Mouse (Mus musculus): ENCODE data around the gene Ankrd13d.

Ankrd13d gene

GRCm38 (mm10) chr19:4300852-4301734 is 18.2 kb upstream of the Ankrd13d start:
- no peak for DNase-seq (ENCODE audit: low spot score)

DNA sequence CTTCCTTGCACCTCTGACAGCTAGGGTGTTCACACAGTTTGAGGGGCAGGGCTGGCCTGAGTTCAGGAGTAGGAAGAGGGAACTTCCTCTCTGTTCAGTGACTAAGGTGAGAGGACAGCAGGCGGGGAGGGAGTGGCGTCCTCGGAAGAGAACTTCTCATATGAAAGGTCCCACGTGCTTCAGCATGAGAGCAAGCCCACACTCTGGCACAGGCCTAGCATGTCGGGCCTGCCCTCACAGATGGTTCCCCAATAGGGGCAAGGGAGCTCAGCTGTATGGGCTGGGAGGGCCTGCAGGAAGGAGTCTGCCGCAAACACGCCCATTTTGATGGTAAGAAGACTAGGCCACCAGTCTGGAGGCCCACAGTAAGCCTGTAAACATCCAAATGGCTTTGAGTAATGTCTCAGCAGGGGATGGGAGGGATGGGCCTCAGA is 17.4 kb upstream of the Ankrd13d start:
- no peak for DNase-seq (ENCODE audit: low spot score)

- no peak for DNase-seq (ENCODE audit: low spot score)
Observed at GRCm38 (mm10) chr19:4299574-4300270, 16.8 kb upstream of the Ankrd13d start.

- no peak for DNase-seq (ENCODE audit: low spot score)
Observed at GRCm38 (mm10) chr19:4299126-4299525, 16.2 kb upstream of the Ankrd13d start.

- no peak for DNase-seq (ENCODE audit: low spot score)
Observed at GRCm38 (mm10) chr19:4298322-4299121, 15.6 kb upstream of the Ankrd13d start.

- no peak for DNase-seq (ENCODE audit: low spot score)
Observed at GRCm38 (mm10) chr19:4297851-4298250, 14.9 kb upstream of the Ankrd13d start.

DNA sequence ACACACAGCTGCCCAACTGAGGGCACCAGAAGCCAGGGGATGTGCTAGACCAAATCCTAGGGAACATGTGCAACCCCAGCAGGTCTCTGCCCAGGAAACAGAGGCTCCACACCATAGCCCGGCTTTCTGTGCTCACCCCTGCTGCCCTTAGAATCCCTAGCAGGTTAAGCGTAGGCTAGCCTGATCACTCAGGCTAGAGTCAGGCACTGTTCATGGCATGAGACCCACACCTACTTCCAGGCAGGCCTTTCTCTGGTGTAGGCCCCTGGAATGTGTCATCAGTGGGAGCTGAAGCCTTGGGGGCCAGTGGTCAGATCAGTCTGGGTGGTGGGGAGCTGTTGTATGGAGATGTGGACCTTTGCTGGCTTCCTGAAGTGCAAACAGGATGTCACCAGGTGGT is 13.7 kb upstream of the Ankrd13d start:
- no peak for DNase-seq (ENCODE audit: low spot score)

GRCm38 (mm10) chr19:4295391-4295790 is 12.5 kb upstream of the Ankrd13d start:
- DNase-seq (ENCODE audit: low spot score), result no peak

GRCm38 (mm10) chr19:4294381-4295097 is 11.6 kb upstream of the Ankrd13d start:
- DNase-seq (ENCODE audit: low spot score), result no peak

GRCm38 (mm10) chr19:4291161-4291560 is 8.2 kb upstream of the Ankrd13d start:
- no peak for DNase-seq (ENCODE audit: low spot score)

DNA sequence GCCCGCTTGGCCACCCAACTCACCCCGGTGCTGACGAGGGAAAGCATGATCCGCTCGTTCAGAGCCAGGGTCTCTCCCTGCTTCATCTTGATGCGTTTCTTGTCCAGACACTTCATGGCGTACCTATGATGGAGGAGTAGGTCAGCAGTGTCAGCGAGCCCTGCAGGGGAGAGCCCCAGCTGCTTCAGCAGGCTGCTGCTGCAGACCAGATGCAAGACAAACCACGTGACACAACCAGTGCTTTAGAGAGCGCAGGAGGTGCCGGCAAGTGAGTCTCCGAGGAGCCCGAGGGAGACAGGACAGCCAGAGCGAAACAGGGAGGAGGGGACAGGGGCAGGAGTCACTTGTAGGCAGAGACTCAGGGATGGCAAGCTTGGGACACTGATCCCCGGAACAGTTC is 7.8 kb upstream of the Ankrd13d start:
- DNase-seq (ENCODE audit: low spot score), result no peak

- no peak for DNase-seq (ENCODE audit: low spot score)
Observed at GRCm38 (mm10) chr19:4283653-4284052, 716 bp upstream of the Ankrd13d start.

DNA sequence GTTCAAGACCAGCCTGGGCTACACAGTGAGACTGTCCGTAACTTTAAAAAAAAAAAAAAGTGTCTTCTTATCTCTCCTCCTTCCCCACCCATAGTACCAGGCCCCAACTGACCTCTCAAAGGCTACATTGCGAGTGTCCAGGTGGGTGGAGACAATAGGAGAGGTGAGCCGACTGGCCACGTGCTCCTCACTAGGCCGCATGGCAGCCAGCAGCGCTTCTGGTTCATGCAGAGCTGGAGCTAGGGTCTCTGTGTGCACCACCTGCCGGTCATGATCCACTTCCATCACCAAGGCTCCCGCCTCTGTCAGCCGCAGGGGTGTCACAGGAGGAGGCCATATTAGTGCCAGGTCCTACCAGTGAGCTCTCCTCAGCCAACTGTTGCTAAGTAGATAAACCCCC is 2.5 kb downstream of the Ankrd13d start:
- no peak for DNase-seq (ENCODE audit: low spot score)

GRCm38 (mm10) chr19:4279487-4279886 is 3.5 kb downstream of the Ankrd13d start:
- no peak for DNase-seq (ENCODE audit: low spot score)

DNA sequence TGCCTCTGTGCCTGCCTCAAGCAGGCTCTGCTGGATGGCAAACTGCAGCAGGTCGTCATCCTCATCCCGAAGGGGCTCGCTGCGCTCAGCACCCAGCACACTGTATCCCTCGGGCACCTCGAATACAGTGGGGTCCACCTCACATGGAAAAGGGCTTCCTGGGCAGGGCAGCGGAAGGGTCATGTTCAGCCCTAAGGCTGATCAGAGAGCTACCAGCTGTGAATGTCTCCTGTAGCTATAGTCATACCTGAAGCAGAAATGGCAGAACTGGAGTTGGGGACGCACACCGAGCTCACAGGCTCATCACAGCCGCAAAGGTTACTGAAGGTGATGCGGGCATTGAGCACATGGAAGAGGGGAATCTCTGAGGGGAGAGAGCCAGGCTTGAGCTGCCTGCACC is 12.0 kb downstream of the Ankrd13d start:
- DNase-seq (ENCODE audit: low spot score), result no peak

DNA sequence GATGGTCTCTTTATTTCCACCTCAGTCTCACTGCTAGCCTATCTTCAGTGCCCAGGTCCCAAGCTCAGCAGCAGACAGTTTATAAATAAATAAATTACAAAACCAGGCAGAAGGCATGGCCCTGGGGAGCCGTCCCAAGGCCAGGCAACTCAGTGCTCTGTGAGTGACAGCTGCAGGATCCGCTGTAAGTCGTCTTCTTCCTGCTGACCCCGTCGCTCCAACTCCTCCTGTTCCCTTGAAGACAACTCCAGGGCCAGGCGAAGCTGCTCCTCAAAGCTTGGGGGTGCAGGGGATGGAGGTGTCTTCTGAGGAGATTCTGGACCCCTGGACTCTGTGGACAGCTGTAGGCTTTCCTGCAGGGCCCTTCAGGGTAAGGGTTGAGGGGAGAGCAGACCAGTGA is 12.8 kb downstream of the Ankrd13d start:
- no peak for DNase-seq (ENCODE audit: low spot score)

GRCm38 (mm10) chr19:4268566-4269361 is 14.2 kb downstream of the Ankrd13d start, which contains the start of gene Ssh3:
Gene Ssh3, minus strand, starts transcription at chr19:4269180.
- DNase-seq (ENCODE audit: low spot score), result peak; percentile 75

GRCm38 (mm10) chr19:4265956-4266355 is 17.0 kb downstream of the Ankrd13d start:
- no peak for DNase-seq (ENCODE audit: low spot score)

DNA sequence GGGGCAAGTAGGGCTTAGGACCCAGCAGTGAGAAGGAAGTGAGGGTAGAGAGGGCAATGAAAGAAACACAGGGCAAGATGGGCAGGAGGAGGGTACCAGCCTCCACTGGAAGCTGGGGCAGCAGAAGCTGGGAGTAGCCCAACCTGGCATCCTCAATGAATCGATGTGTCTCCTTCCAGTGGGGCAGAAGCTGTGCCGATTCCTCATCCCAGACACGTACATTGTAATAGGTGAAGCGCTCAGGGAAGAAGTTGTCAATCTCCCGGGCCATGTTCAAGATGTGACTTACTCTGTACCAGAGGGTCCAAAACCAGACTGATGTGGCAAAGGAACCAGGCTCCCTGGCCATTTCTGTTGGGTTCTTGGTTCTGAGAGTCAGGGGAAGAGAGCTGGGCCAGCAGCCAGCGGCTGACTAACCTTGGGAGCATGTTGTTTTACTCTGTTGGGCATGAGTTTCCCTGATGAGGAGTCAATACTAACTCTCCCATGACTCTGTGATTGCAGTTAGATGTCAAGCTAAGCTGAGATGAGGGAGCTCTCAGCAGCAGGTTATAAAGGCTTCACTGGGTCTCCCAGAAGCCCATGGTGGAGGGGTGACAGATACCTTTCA is 18.7 kb downstream of the Ankrd13d start:
- no peak for DNase-seq (ENCODE audit: low spot score)

DNA sequence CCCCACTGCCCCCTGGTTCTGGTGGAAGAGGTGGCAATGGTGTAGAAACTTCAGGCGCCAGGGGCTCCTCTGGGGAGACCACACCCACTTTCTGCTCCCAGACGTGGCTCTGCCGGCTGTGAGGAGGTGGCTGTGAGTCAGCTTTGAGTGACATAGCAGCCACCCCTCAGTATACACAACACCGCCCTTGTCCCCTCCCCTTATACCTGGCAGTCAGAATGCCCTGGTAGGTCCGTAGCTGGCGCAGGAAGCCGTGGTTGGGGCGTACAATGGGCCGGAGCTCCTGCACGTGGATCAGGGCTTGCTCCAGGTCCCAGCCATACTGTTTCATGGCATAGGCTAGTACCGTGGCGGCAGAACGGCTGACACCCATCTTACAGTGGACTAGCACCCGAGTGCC is 19.2 kb downstream of the Ankrd13d start:
- no peak for DNase-seq (ENCODE audit: low spot score)
